Mouse (Mus musculus) thymus, adult 2 months (tissue): ENCODE data around the gene Gfi1.

Experiments used
- CTCF ChIP-seq: fragments of 200-500 bp; IDR thresholded peaks from 2 replicates; pipeline ENCODE4 v1.5.1; 2012; ENCODE audit warnings: mild to moderate bottlenecking, control low read depth, low read length, moderate library complexity, borderline replicate concordance; ENCODE audit not compliant: control insufficient read depth, poor library complexity, insufficient read depth; ENCODE audit errors: extremely low read depth
- POLR2A ChIP-seq: fragments of 200-500 bp; IDR thresholded peaks from 2 replicates; pipeline ENCODE4 v1.6.1; 2012; ENCODE audit warnings: mild to moderate bottlenecking, low read length, control low read depth, moderate library complexity; ENCODE audit not compliant: control insufficient read depth, poor library complexity, insufficient read depth; ENCODE audit errors: extremely low read depth

GRCm38 (mm10) chr5:107756072-107756471 lies 30.2 kb upstream of the Gfi1 start:
- no peak for TF ChIP-seq POLR2A
- no peak for TF ChIP-seq CTCF
